Mouse (Mus musculus): ENCODE measurements around the gene Foxg1. TPM values are rescaled to one million over a fixed set of nuclear protein-coding genes. Genes with fewer than 3 reads are reported as not detected.

The Foxg1 gene
- total RNA-seq, 2 experiments from 2014 or later = not detected

DNA sequence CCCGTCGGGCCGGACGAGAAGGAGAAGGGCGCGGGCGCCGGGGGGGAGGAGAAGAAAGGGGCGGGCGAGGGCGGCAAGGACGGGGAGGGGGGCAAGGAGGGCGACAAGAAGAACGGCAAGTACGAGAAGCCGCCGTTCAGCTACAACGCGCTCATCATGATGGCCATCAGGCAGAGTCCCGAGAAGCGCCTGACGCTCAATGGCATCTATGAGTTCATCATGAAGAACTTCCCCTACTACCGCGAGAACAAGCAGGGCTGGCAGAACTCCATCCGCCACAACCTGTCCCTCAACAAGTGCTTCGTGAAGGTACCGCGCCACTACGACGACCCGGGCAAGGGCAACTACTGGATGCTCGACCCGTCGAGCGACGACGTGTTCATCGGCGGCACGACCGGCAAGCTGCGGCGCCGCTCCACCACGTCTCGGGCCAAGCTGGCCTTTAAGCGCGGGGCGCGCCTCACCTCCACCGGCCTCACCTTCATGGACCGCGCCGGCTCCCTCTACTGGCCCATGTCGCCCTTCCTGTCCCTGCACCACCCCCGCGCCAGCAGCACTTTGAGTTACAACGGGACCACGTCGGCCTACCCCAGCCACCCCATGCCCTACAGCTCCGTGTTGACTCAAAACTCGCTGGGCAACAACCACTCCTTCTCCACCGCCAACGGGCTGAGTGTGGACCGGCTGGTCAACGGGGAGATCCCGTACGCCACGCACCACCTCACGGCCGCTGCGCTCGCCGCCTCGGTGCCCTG lies 2.6 kb downstream of the Foxg1 start, which contains the start of gene Gm43517:
Gene Gm43517, plus strand, starts transcription at position 299 of the 755 bp plus-strand sequence.
- no peak for ATAC-seq (replicated peaks; ENCODE audit: low FRiP score, poor library complexity, severe bottlenecking)

DNA sequence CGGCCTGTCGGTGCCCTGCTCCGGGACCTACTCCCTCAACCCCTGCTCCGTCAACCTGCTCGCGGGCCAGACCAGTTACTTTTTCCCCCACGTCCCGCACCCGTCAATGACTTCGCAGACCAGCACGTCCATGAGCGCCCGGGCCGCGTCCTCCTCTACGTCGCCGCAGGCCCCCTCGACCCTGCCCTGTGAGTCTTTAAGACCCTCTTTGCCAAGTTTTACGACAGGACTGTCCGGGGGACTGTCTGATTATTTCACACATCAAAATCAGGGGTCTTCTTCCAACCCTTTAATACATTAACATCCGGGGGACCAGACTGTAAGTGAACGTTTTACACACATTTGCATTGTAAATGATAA lies 3.2 kb downstream of the Foxg1 start:
- no peak for ATAC-seq (replicated peaks; ENCODE audit: low FRiP score, poor library complexity, severe bottlenecking)

DNA sequence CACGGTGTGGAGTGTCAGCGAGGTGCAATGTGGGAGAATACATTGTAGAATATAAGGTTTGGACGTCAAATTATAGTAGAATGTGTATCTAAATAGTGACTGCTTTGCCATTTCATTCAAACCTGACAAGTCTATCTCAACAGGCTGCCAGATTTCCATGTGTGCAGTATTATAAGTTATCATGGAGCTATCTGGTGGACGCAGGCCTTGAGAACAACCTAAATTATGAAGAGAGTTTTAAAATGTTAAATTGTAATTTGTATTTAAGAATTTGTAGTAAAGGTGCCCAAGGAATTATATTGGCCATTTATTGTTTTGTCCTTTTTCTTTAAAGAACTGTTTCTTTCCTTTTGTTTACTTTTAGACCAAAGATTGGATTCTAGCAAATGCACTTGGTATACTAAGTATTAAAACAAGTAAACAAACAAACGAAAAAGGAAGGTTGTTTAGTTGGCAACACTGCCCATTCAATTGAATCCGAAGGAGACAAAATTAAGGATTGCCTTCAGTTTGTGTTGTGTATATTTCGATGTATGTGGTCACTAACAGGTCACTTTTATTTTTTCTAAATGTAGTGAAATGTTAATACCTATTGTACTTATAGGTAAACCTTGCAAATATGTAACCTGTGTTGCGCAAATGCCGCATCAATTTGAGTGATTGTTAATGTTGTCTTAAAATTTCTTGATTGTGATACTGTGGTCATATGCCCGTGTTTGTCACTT lies 3.8 kb downstream of the Foxg1 start:
- no peak for ATAC-seq (replicated peaks; ENCODE audit: low FRiP score, poor library complexity, severe bottlenecking)

DNA sequence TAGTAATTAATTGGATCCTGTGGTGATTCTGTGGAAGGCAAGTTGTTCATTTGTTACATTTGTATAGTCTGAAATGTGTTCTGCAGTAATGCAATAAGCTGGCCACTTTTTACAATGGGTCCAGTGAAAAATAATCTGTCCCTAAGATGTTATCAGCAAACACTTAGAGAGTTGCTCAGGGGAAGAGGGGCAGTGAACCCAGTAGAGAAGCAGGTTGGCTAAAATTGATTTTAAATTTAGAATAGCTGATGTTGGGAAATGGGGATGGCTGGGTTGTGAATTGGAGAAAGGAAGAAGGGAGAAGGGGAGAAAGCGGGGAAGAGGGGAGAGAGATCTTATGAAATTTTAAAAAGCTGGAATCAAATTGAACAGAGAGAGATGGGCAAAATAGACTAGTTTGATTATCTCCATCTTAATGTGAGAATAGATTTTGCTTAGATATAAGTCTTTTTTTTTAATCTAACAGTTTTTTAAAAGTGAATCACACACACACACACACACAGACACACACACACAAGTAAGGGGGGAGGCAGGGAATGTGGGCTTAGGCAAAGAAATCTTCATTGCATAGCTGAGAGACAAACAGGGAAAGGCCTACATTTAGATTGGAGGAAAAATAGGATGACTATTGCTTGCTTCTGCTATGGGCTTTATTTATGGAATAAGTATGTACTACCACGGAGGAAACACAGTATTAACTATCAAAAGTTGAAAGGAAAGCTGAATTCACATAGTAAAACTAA lies 5.6 kb downstream of the Foxg1 start:
- ATAC-seq (replicated peaks; ENCODE audit: low FRiP score, poor library complexity, severe bottlenecking) = no peak

DNA sequence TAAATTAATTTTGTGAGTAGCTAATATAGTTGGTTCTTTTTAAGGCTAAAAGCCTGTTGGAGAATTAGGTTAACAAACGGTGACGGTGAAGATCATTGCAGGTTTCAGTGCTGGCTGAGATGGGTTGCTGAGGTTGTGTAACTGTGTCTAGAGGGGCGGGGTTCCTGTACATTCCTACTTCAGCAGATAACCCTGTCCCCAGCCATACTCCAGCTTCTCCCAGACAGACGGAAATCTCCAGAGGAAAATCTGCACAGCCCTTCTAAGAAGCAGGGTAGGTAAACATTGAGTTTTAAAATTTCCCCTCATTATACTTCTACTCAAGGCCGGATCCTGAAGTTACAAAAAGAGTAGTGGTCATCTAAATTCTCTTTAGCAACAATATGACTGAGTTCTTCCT lies 7.2 kb downstream of the Foxg1 start:
- ATAC-seq (replicated peaks; ENCODE audit: low FRiP score, poor library complexity, severe bottlenecking) = no peak

- ATAC-seq (replicated peaks; ENCODE audit: low FRiP score, poor library complexity, severe bottlenecking) = no peak
Measured at GRCm38 (mm10) chr12:49390257-49390656, 7.8 kb downstream of the Foxg1 start.

DNA sequence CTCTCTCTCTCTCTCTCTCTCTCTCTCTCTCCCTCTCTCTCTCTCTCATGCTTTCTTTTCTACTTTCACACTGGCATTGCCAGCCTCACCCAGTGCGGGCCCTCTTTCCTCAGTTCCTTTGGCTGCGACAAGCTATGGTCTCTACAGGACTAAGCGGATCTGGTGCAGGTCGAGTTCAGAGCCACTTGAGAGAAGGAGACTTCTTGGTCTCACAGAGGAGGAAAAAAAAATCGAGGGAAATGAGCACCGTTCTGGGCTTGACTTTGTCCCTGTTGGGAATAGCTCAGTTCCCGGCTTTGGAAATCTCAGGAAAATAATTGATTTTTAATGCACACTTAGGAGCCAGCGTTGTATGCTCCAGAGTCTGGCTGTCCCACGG lies 8.5 kb downstream of the Foxg1 start:
- ATAC-seq (replicated peaks; ENCODE audit: low FRiP score, poor library complexity, severe bottlenecking) = no peak

GRCm38 (mm10) chr12:49391305-49392040 lies 9.0 kb downstream of the Foxg1 start:
- no peak for ATAC-seq (replicated peaks; ENCODE audit: low FRiP score, poor library complexity, severe bottlenecking)

DNA sequence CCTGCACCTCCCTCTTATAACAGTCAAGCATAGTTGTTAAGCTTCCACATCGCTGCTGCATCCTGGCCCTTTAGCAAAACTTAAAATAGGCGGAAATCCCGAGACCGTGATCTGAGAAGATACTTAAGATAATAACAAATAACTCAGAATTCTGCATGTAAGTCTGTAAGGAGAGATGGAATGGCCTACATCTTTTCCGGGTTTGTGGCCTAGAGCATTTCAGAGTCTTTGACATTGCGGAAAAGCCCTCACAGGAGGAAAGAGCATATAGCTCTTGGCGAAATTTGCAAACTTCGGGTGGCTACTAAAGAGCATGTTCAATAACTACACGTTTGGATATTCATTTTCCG lies 9.6 kb downstream of the Foxg1 start:
- ATAC-seq (replicated peaks; ENCODE audit: low FRiP score, poor library complexity, severe bottlenecking) = no peak

GRCm38 (mm10) chr12:49392876-49393275 lies 10.4 kb downstream of the Foxg1 start:
- ATAC-seq (replicated peaks; ENCODE audit: low FRiP score, poor library complexity, severe bottlenecking) = no peak

GRCm38 (mm10) chr12:49393639-49394038 lies 11.2 kb downstream of the Foxg1 start:
- ATAC-seq (replicated peaks; ENCODE audit: low FRiP score, poor library complexity, severe bottlenecking) = no peak

DNA sequence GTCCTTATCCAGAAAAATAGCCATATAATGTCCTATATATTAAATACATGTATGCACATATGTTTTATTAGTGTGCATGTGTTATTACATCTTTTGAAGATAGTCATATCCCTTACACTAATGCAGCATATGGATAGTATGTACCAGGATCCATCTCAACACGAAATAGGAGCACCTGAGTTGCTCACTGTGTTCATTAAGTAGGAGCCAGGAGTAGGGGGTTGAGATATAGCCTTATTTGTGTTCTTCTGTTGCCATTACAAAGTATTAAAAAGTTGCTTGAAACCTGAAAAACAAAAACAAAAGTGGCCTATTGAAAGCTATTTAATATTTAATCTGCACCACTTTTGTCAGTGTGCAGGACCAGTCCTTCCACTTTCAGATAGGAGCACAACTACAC lies 11.7 kb downstream of the Foxg1 start:
- ATAC-seq (replicated peaks; ENCODE audit: low FRiP score, poor library complexity, severe bottlenecking) = no peak

DNA sequence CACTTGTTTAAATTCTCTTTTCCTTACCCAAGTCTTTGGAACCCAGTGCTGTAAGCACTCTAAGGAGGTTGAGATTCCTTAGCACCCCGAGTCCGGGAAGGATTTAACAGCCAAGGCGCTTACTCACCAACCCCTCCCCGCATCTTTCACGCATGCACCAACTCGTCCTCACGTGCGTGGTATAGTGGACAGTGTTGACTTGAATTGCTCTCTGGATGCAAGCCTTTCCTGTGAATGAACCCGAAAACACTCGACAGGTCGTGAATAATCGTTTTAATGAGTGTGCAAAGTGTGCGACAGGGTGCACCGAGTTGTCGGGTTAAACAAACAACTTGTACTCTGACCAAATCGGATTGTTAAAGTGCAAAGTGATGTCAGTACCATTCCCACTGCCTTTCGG lies 12.4 kb downstream of the Foxg1 start:
- no peak for ATAC-seq (replicated peaks; ENCODE audit: low FRiP score, poor library complexity, severe bottlenecking)

DNA sequence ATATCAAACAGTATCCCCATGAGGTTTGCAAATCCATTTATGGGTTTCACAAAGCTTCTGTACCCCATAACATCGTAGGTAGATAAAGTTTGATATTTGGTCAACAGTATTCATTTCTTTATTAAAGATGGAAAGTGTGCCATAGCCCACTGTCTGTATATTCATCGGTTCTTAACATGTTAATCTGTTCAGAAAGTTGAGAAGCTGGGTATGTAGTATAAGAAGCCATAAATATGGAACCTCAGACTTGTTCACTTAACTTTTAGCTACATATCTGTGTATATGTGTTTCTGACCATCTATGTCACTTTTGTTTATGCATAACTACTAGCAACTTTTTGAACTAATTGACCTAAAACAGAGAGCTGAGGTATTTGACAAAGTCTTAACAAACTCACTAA lies 13.5 kb downstream of the Foxg1 start:
- no peak for ATAC-seq (replicated peaks; ENCODE audit: low FRiP score, poor library complexity, severe bottlenecking)

GRCm38 (mm10) chr12:49396776-49397175 lies 14.3 kb downstream of the Foxg1 start:
- no peak for ATAC-seq (replicated peaks; ENCODE audit: low FRiP score, poor library complexity, severe bottlenecking)

- ATAC-seq (replicated peaks; ENCODE audit: low FRiP score, poor library complexity, severe bottlenecking) = no peak
Measured at GRCm38 (mm10) chr12:49397443-49398162, 15.1 kb downstream of the Foxg1 start.

GRCm38 (mm10) chr12:49398163-49398540 lies 15.7 kb downstream of the Foxg1 start:
- no peak for ATAC-seq (replicated peaks; ENCODE audit: low FRiP score, poor library complexity, severe bottlenecking)

GRCm38 (mm10) chr12:49398636-49399035 lies 16.2 kb downstream of the Foxg1 start:
- no peak for ATAC-seq (replicated peaks; ENCODE audit: low FRiP score, poor library complexity, severe bottlenecking)

DNA sequence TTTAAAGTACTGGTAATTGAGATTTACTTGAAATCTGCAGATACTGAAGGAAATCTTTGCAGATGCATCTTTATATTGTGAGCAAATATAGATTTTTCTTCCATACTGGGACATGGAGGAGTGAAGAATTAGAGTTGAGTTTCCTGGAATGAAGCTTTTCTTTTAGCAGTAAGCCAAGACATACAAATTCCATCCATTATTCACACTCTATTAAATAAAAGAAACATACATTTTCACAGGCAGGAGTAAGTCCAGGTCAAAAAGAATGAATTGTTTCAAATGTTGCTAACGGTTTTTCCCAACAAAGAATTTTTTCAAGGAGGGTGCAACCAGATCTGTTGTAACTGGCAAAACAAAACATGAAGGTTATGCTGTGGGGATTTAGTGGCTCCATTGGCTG lies 17.2 kb downstream of the Foxg1 start:
- ATAC-seq (replicated peaks; ENCODE audit: low FRiP score, poor library complexity, severe bottlenecking) = no peak

All from erythroblast, adult 5-6 weeks (primary cell).